Mouse (Mus musculus): ENCODE results near the gene Pdx1.

Pdx1 gene

DNA sequence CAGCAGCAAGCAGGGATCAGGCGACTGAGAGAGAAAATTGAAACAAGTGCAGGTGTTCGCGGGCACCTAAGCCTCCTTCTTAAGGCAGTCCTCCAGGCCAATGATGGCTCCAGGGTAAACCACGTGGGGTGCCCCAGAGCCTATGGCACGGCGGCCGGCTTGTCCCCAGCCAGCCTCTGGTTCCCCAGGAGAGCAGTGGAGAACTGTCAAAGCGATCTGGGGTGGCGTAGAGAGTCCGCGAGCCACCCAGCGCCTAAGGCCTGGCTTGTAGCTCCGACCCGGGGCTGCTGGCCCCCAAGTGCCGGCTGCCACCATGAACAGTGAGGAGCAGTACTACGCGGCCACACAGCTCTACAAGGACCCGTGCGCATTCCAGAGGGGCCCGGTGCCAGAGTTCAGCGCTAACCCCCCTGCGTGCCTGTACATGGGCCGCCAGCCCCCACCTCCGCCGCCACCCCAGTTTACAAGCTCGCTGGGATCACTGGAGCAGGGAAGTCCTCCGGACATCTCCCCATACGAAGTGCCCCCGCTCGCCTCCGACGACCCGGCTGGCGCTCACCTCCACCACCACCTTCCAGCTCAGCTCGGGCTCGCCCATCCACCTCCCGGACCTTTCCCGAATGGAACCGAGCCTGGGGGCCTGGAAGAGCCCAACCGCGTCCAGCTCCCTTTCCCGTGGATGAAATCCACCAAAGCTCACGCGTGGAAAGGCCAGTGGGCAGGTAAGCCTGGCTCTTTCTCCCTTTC lies at the start of gene Pdx1:
TSS of gene Pdx1 (plus strand) at position 34 of the 747 bp plus-strand sequence.
- DNase-seq (ENCODE audit: low spot score in 2 of 2), result no peak

DNA sequence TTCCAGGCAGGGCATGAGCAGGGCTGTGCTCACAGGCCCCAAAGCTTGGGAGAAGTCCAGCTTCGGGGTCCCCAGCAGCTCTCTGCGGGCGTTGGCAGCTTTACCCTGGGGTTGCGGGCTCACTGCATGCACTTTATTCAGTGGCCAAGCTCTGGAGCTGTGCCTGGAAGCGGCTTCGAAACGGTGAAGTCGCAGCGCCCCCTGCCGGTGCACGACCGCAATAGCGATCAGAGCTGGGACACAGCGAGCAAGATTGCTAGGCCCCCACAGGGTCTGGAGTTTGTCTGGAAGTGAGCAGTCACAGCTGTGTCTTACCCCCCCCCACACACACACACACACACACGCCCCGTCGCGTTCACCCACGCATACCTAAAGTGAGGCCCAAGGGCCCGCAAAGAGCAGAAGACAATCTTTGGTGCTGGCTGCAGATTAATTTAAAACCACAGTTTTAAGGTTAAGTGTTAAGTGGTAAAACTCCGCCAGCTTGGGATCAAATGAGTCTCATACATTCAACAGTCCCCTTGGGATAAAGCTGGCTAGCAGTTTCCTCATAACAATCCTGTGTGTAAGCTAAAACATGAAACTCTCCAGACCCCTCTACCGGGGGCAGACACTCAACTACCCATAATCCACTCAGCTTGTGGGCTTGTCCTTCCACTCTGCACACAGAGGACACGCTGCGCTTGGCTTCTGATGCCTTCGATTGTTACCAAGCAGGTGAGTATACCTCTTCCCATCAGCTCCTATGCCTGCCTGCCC lies 42.2 kb upstream of the Pdx1 start:
- peak; percentile 50 to 72 for DNase-seq (ENCODE audit: low spot score in 2 of 2)

DNA sequence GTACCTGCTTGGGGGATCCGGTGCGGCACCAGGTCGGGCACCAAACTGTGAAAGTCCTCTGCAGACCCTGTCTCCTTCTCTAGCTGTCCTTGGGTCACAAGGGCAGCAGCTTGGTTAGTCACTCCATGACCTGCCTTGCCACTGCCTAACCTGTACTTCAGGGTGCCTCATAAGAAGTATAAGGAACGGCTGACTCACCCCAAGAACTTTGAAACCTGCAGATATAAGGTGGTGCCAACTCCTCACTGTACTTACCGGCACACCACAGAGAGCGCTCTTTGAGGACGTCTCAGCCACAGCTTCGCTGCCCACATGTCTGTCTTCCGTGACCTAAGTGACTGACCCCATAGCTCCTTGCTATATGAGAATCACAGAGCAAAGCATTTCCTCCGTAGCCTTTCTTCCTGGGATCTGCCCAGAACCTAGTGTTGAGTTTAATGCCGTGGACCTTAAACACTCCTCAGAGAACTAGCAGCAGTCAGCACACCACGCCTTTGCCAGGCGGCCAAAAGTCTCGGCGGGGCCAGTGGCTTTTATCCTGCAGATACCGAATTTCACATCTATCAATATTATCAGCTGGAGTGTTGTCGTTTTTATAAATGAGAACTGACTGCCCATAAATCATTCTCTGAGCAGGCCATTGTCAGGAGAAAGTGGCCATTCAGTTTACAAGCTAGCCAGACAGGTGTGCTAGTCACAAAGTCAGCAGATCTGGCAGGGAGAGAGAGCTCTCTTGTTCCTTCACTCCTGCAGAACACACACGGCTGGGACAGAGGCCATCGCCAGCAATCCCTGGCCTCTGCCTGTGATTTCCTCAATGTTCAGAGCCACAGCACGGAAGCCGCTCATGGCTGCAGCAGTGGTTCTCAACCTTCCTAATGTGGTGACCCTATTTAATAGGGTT lies 34.1 kb upstream of the Pdx1 start:
- DNase-seq (ENCODE audit: low spot score in 2 of 2), result no peak

DNA sequence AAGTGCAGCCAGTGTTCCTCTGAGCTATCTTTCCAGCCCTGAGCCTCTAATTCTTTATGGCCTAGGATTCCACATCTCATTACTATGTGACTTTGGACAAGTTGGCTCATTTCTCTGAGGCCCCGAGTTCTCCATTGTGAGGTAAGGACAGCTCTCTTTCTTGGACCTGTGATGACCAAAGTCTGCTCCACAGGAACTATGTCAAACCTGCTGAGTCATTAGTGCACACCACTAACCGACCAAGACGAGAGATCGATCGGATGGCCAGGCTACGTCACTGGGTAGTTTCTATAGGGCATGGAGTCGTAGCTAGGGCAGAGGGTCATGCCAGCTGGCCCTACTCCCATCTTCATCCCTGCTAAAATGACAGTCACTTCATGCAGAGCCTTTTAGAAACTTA lies 25.9 kb upstream of the Pdx1 start:
- DNase-seq (ENCODE audit: low spot score in 2 of 2), result no peak

DNA sequence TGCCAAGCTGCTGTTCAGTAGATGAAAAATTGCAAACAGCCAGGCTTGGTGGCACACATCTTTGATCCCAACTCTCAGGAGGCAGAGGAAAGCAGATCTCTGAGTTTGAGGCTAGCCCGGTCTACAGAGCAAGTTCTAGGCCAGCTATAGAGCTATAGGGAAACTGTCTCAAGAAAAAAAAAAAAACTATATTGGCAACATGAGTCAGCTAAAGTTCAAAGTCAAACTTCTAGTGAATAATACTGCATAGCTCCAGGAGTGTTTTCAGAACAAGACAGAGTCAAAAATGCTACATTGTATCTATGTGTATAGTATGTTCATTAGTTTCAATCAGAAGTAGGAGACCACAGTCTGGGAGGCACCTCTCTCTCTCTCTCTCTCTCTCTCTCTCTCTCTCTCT lies 9.6 kb upstream of the Pdx1 start:
- no peak for DNase-seq (ENCODE audit: low spot score in 2 of 2)

DNA sequence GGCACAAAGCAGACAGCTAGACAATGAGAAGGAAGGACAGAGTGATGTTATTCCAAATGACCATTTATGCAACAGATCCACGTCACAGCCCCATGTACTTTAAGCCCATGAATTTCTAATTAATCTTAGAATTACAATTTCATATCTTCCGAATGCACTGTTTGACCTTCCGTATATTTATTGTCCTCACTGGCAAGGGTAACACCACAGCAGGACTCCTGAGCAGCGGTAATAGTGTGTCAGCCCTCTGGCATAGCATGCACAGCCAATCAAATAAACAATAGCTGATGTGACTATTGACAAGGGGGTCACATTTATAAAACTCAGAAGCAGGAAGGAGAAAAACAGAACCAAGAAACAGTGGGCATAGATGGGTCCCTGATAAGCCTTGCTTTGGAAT lies 9.0 kb upstream of the Pdx1 start:
- no peak for DNase-seq (ENCODE audit: low spot score in 2 of 2)

DNA sequence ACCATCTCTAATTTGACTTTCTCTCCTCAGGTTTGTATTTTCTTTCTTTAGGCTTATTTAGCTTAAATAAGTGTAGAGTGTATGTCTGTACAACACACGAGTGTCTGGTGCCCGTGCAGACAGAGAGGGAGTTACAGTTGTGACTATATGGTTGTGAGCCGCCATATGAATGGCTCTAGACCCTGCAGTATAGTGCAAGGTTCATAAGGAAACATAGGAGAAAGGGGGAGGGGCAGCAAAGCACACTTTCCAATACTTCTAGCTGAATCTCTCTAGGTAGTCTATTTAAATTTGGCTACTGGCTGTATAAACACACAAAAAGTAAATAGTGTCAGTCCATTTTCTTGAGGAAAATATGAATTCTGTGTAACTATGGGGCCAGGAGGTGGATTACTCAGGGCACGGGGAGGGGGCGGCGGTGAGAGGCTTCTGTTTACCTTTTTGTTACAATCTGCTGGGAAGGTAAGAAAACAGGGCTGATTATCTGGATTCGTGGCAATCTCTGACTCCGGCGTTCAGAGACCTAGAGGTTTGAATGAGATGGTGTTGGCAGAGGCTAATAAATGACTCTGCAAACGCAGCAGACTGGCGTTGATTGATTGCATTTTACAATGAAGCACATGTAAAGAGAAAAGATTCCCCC lies 7.7 kb upstream of the Pdx1 start:
- no peak for DNase-seq (ENCODE audit: low spot score in 2 of 2)

DNA sequence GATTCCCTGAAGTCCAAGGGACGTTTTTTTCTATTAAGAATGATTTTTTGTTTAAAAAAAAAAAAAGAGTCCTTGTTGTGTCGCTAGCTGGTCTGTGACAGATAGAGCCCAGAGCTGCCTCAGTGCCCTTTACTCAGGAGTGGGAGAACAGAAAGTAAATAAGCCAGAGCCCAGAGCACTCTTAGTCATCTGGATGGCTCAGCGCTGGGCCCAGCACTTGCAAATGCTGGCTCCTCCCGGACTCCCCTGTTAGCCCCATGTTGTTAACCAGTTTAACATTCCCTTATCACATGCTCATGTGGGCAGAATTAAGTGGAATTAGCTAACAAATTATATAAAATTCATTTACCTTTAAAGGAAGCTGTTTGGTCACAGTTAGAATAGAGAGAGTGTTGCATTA lies 5.8 kb upstream of the Pdx1 start:
- DNase-seq (ENCODE audit: low spot score in 2 of 2), result no peak

DNA sequence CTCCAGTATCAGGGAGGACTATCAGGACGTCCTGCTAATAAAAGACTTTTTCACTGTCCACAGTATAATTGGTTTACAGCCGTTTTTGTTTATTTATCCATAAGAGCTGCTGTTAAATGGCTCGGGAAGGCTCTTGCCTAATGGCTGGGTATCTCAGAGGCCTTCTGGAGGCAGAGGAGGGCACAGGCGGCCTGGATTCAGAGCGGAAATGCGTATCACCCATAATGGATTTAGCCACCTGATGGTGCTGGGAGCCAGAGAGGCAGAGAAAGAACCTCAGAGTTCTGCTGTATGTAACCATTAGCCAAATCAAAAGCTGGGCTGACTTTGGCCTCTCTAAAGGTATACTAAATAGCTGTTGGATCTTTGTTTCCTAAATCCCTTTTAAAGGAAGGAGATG lies 2.3 kb upstream of the Pdx1 start:
- DNase-seq (ENCODE audit: low spot score in 2 of 2), result no peak

DNA sequence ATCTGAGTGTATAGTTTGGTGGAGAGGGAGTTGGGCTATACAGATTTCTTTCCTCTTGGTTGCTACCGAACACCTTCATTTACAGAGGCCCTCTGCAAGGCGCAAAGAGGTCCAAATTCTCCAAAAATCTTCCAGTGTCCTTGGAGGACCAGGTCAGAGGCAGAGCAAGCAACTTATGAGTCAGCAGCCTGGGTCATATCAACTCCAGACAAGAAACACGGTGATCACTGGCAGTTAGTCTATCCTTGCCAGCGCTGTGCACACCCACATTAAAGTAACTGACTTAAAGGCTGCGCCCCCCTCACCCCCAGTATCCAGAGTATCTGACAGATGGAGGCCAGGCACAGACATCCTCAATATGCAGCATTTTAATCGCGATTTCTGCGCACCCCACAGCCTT lies 1.0 kb upstream of the Pdx1 start:
- no peak for DNase-seq (ENCODE audit: low spot score in 2 of 2)

DNA sequence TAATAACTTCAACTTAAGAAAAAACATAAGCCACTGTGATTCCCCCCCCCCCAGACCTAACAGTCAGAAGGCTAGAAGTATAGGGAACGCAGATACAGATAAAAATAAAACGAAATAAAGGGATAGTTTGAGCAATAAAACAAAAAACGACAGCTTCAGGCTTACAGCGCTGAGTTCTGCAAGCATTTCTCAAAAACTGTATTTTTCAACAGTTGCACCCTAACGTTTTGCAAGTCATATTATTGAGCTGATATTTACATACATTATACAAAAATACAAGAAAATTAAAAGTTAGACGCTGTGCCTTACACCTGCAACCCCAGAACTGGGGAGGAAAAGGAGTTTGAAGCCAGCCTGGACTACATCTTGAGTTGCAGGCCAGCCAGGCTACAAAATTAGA lies 388 bp upstream of the Pdx1 start:
- no peak for DNase-seq (ENCODE audit: low spot score in 2 of 2)

DNA sequence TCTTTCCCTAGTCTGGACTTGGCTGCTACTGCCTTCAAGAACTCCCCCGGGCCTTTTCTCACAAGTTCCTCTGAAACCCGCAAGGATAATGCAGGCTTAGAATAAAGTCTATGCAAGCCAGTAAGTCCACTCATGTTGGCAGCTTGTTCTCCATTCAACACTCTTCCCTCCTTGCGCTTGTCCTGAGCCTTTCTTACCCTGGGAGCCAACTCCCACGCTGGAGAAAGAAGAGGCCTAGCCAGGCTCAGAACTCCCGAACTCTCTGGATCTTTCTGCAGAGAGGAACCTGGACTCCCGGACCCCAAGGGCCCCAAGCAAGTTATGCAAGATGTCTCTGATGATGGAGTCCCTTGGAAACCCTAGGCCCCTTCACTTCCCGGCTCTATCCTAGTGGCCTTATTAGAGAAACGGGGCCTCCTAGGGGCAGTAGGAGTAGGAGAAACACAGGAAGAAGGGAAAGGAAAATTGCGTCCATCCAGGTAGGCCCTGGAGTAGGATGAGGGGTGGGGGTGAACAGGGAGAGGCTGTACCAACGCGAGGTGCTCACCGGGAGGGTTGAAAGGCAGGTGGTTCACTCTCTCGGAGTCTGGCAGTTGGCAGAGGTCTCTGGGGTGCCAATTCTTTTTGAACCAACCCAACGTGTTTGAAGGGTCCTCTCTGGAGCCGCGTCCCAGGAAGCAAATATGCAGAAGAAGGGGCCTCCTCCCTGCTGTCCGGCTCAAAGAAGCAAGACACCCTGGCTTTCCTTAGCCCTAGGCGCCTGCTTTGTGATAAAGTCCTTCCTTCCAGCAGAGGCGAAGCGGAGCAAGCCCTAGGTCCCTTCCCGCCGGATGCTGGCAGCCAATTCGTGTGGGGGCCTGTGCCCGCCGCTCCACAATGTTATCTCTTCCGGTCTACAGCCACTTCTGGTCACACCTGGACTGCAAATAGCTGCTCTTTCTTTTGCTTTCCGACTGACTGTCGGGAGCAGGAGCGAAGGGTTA lies 1.2 kb downstream of the Pdx1 start:
- no peak for DNase-seq (ENCODE audit: low spot score in 2 of 2)

DNA sequence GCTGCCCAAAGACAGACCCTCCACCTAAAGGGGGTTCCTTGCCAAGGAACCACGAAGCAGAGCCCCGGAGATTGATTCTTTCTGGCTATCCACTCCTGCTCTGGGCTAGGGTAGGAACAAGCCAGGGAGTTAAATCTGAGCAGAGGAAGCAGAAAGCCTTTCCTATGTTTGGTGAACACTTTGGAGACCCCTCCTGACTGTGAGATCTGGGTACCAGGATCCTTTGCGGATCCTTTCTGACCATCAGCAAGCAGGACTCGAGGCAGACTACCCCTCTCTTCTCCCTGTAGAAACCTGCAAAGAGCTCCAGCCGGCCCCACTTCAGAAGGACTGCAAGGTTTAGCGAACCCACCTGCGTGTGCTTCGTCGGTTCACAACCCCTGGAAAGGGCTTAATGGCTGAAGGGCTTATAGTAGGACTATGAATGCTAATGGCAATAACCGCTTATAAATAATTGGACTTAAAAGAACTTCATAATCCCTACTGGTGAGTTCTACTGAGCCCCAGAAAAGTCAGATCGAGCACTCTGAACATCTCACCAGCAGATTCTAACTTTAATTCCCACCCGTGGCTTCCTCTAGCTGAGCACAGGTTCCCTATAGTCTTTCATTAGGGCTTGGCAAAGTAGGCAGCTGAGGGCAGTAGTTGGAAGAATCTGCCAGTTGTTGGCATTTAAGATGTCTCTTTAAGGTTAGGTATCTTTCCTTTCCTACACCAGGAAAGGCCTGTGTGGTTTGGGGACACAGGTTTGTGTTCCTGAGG lies 2.5 kb downstream of the Pdx1 start:
- DNase-seq (ENCODE audit: low spot score in 2 of 2), result no peak

DNA sequence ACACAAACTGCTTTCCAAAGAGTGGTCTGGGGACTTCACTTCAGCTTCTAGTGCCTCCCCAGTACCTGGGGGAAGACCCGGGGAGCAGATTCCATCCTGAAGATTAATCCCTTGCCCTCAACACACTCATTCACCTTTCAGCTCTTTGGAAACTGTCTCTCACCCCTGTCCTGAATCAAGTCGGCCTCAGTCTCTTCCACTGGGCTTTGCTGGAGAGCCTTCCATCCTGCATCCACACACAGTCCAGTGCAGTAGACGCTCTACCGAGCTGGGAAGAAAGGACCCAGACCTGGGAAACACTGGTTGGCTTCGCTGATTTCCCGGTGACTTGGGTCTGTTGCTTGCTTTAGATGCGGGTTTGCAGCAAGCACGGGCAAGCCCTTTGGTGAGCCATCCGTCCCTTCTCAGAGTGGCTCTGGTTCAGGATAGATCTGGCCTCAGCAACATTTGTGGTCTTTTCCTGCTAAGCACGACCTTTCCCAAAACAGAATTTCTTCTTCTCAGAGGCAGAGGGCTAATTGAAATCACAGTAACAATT lies 3.1 kb downstream of the Pdx1 start:
- DNase-seq (ENCODE audit: low spot score in 2 of 2), result no peak

DNA sequence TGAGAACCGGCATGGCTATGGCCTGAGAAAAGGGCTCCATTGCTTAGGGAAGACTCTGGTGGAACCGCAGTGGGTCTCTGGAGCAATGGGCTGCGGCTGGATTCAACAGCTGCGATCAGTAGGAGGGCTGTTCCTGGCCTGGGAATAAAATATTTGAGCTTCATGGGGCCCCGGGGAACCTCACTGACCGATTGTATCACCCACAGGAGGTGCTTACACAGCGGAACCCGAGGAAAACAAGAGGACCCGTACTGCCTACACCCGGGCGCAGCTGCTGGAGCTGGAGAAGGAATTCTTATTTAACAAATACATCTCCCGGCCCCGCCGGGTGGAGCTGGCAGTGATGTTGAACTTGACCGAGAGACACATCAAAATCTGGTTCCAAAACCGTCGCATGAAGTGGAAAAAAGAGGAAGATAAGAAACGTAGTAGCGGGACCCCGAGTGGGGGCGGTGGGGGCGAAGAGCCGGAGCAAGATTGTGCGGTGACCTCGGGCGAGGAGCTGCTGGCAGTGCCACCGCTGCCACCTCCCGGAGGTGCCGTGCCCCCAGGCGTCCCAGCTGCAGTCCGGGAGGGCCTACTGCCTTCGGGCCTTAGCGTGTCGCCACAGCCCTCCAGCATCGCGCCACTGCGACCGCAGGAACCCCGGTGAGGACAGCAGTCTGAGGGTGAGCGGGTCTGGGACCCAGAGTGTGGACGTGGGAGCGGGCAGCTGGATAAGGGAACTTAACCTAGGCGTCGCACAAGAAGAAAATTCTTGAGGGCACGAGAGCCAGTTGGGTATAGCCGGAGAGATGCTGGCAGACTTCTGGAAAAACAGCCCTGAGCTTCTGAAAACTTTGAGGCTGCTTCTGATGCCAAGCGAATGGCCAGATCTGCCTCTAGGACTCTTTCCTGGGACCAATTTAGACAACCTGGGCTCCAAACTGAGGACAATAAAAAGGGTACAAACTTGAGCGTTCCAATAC lies 4.7 kb downstream of the Pdx1 start:
- DNase-seq (ENCODE audit: low spot score in 2 of 2), result no peak

DNA sequence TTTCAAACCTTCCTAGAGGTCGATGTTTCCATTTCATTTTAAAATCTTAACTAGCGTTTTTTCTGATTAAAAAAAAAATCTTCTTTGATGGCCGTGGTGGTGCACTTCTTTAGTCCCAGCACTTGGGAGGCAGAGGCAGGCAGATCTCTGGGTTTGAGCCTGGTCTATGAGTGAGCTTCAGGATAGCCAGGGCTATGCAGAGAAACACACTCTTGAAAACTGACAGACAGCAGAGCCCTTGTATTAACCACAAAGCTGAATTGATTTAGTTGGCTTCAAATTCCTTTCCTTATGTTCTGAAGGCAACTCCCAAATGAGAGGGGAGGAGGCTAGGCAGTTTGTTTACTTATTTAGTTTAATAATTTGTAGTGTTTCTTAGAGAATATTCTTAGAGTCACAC lies 6.0 kb downstream of the Pdx1 start:
- no peak for DNase-seq (ENCODE audit: low spot score in 2 of 2)

DNA sequence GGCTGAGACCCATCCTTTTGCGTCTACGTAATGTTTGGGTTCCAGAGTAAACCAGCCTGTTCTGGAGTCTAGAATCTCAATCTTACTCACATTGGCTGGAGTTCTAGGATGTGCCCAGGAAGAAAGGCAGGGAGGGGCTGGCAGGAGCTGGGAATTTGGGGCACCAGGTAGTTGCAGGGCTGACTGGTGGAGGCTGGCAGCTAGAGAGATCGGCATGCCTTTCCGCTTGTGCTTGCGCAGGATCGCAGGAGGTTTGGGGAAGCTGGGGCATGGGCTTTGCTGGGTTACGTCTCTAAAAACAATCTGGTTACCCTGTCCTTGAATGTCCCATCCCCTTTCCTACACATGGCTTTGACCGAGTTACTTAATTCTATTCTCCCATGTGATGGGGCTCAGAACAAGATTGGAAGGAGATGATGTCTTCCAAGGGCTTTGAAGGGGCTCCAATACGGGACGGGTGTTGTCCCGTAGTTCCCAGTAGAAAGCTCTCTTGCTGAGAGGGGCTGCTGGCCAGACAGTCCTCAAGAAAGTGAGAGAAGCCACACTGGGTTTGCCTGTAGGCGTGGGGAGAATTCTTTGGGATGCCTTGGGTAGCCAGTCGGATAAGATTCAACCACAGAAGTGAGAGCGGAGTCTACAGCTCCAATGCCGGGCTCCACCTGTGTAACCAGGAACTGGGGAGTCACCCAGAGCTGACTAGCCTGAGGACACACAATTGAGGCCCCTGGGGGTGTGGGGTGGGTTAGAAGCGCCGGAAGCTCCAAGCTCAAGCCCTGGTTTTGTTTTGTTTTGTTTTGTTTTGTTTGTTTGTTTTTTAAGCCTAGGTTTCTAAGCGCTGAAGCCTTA lies 7.2 kb downstream of the Pdx1 start:
- no peak for DNase-seq (ENCODE audit: low spot score in 2 of 2)

DNA sequence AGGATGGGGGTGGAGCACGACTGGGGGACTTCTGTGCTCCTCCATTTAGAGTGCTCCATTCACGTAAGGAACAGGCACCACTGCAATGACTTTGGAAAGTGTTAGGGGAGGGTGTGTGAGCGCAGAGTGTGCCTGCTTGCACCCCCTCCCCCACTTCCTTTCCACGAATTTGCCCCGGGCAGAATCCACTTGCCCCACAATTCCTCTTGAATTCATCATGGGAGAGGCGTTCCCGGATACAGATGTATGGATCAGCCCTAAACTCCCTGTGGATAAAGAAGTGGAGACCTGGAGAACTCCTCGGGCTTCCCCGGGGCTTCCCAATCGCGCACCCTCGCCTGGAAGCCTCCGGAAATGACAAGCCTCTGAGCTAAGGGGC lies 7.8 kb downstream of the Pdx1 start:
- no peak for DNase-seq (ENCODE audit: low spot score in 2 of 2)

Data from spleen, postnatal 14 days (tissue).